Mouse (Mus musculus): Measurements from ENCODE around the gene Zfp839. TPM values are rescaled to one million over a fixed set of nuclear protein-coding genes. Genes with fewer than 3 reads are reported as not detected.
"Not testable (repeated sequence)": the region's sequence is repeated elsewhere in the genome, so short reads cannot be mapped to it uniquely, and the experiment has no call there.

Gene Zfp839
- total RNA-seq, 2 experiments from 2014 or later, result 10.3 to 12.7 TPM

- no peak for DNase-seq (ENCODE audit: extremely low spot score in 1 of 2, low spot score in 1 of 2)
These were observed 12.2 kb upstream of the Zfp839 start for GRCm38 (mm10) chr12:110837850-110838249.

GRCm38 (mm10) chr12:110840348-110841198, 9.5 kb upstream of the Zfp839 start, which contains the start of gene Mok:
Gene Mok (minus strand): TSS chr12:110840939.
- peak; percentile 98 for DNase-seq (ENCODE audit: extremely low spot score in 1 of 2, low spot score in 1 of 2)

GRCm38 (mm10) chr12:110841731-110842493, 8.1 kb upstream of the Zfp839 start:
- no peak for DNase-seq (ENCODE audit: extremely low spot score in 1 of 2, low spot score in 1 of 2)

GRCm38 (mm10) chr12:110843194-110844048, 6.6 kb upstream of the Zfp839 start:
- peak; percentile 78 to 92 for DNase-seq (ENCODE audit: extremely low spot score in 1 of 2, low spot score in 1 of 2)

- peak in 1 of 2 experiments; percentile 22 for DNase-seq (ENCODE audit: extremely low spot score in 1 of 2, low spot score in 1 of 2)
These were observed 5.6 kb upstream of the Zfp839 start for GRCm38 (mm10) chr12:110844227-110845130.

- peak; percentile 66 to 82 for DNase-seq (ENCODE audit: extremely low spot score in 1 of 2, low spot score in 1 of 2)
These were observed 4.7 kb upstream of the Zfp839 start for GRCm38 (mm10) chr12:110845131-110845880.

GRCm38 (mm10) chr12:110846191-110846765, 3.8 kb upstream of the Zfp839 start:
- DNase-seq (ENCODE audit: extremely low spot score in 1 of 2, low spot score in 1 of 2), result no peak

GRCm38 (mm10) chr12:110850929-110851256, 840 bp downstream of the Zfp839 start:
- no peak for DNase-seq (ENCODE audit: extremely low spot score in 1 of 2, low spot score in 1 of 2)

GRCm38 (mm10) chr12:110851414-110851813, 1.4 kb downstream of the Zfp839 start:
- no peak for DNase-seq (ENCODE audit: extremely low spot score in 1 of 2, low spot score in 1 of 2)

GRCm38 (mm10) chr12:110851923-110852322, 1.9 kb downstream of the Zfp839 start:
- DNase-seq (ENCODE audit: extremely low spot score in 1 of 2, low spot score in 1 of 2), result no peak

GRCm38 (mm10) chr12:110854786-110855737, 5.0 kb downstream of the Zfp839 start:
- DNase-seq (ENCODE audit: extremely low spot score in 1 of 2, low spot score in 1 of 2), result no peak

GRCm38 (mm10) chr12:110857196-110857595, 7.1 kb downstream of the Zfp839 start:
- no peak for DNase-seq (ENCODE audit: extremely low spot score in 1 of 2, low spot score in 1 of 2)

- not testable (repeated sequence) for DNase-seq (ENCODE audit: extremely low spot score in 1 of 2, low spot score in 1 of 2)
These were observed 8.6 kb downstream of the Zfp839 start for GRCm38 (mm10) chr12:110858681-110859080.

GRCm38 (mm10) chr12:110860293-110860692, 10.2 kb downstream of the Zfp839 start:
- no peak for DNase-seq (ENCODE audit: extremely low spot score in 1 of 2, low spot score in 1 of 2)

GRCm38 (mm10) chr12:110861256-110861655, 11.2 kb downstream of the Zfp839 start:
- no peak for DNase-seq (ENCODE audit: extremely low spot score in 1 of 2, low spot score in 1 of 2)

- DNase-seq (ENCODE audit: extremely low spot score in 1 of 2, low spot score in 1 of 2), result no peak
These were observed 14.0 kb downstream of the Zfp839 start for GRCm38 (mm10) chr12:110864008-110864407.

- DNase-seq (ENCODE audit: extremely low spot score in 1 of 2, low spot score in 1 of 2), result no peak
These were observed 15.5 kb downstream of the Zfp839 start for GRCm38 (mm10) chr12:110865571-110865970.
